Mouse (Mus musculus) liver, embryonic 14.5 days (tissue): Measurements from ENCODE around the gene Kif26b.

Experiments used
- CTCF ChIP-seq: IDR thresholded peaks from 2 replicates; pipeline ENCODE4 v1.5.1; 2016; ENCODE audit warnings: antibody characterized with exemption, low read depth, control low read depth
- EP300 ChIP-seq: IDR thresholded peaks from 2 replicates; pipeline ENCODE4 v1.6.1; 2016; ENCODE audit warnings: antibody characterized with exemption, low read depth

GRCm38 (mm10) chr1:178600851-178601569 is 72.1 kb downstream of the Kif26b start:
- no peak for TF ChIP-seq EP300
- TF ChIP-seq CTCF: no peak
